Mouse (Mus musculus): ENCODE measurements around the gene Large2.

- TF ChIP-seq CTCF (IDR thresholded peaks at IDR 0.05; ENCODE audit: borderline replicate concordance, insufficient read depth, low read length) = no peak
- no peak for TF ChIP-seq POLR2A (IDR thresholded peaks at IDR 0.05; ENCODE audit: low read depth, low read length)
Observed at GRCm38 (mm10) chr2:92376300-92376699, 1.6 kb upstream of the Large2 start.

Data from embryonic fibroblast, embryonic 13.5 days (primary cell).